Comparison of ENCODE assay signal across 8 mouse cellular contexts in the genomic region with DNA sequence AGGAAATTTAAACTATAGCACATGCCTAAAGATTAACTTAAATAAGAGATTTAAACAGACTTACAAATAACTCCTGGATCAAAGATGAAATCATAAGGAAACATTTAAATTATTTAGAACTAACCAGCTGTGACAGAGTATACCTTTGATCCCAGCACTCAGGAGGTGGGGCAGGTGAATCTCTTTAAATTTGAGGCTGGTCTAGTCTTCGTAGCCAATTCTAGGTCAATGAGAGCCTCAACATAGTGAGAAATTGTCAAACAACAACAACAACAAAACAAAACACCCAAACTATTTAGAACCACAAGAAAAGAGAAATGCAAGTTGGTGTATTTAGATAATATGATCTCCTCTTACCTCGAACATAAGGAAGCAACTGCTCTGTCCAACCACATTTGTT. TPM values are rescaled to one million over a fixed set of nuclear protein-coding genes. Genes with fewer than 3 reads are reported as not detected.
DNase-seq lines count a peak whose midpoint lies in the region; ATAC-seq lines count a peak whose summit lies in the region.

A gene (minus strand): TSS at position 101 of the 400 bp plus-strand sequence.

- H3K9ac ChIP-seq in hindbrain, embryonic 12.5 days = no peak within 1 kb of the TSS
- no peak within 1 kb of the TSS for H3K9ac ChIP-seq in hindbrain, embryonic 11.5 days (ENCODE audit: low read depth, low read length)
- no peak within 1 kb of the TSS for H3K9ac ChIP-seq in heart, embryonic 13.5 days

- H3K27me3 ChIP-seq in hindbrain, embryonic 12.5 days = no peaks in the 10 kb centered on the region
- H3K27me3 ChIP-seq in hindbrain, embryonic 11.5 days (ENCODE audit: control insufficient read depth, insufficient read depth, low read length) = no peaks in the 10 kb centered on the region
- H3K27me3 ChIP-seq in heart, embryonic 13.5 days (replicated peaks) = no peaks in the 10 kb centered on the region

- 88% methylated on average over 2 of the region's 2 CpGs for WGBS in hindbrain, embryonic 12.5 days
- WGBS in hindbrain, embryonic 11.5 days = 88% methylated on average over 2 of the region's 2 CpGs
- WGBS in heart, embryonic 13.5 days = 72% methylated on average over 2 of the region's 2 CpGs

- ATAC-seq in hindbrain, embryonic 12.5 days (ENCODE audit: low FRiP score) = no peak
- ATAC-seq in hindbrain, embryonic 11.5 days (ENCODE audit: low FRiP score) = no peak
- no peak for ATAC-seq in heart, embryonic 13.5 days (ENCODE audit: extremely low read depth, insufficient number of reproducible peaks, low FRiP score, low TSS enrichment)
- ATAC-seq in megakaryocyte-erythroid progenitor cell, adult 5-6 weeks (replicated peaks; ENCODE audit: low FRiP score, low TSS enrichment, poor library complexity, severe bottlenecking) = no peak

- H3K27ac ChIP-seq in hindbrain, embryonic 12.5 days = no peak within 1 kb of the TSS
- no peak within 1 kb of the TSS for H3K27ac ChIP-seq in hindbrain, embryonic 11.5 days (ENCODE audit: low read depth, low read length)
- no peak within 1 kb of the TSS for H3K27ac ChIP-seq in heart, embryonic 13.5 days (replicated peaks)

- no peak for DNase-seq in hindbrain, embryonic 11.5 days (ENCODE audit: low spot score)
- no peak for DNase-seq in adrenal gland, adult 2 months
- DNase-seq in left cerebral cortex, postnatal 25 days (ENCODE audit: low spot score in 2 of 2) = no peak
- no peak for DNase-seq in right cerebral cortex, postnatal 36 days (ENCODE audit: low spot score in 2 of 2)
- DNase-seq in cerebellum, adult 11-12 months = no peak

- H3K4me2 ChIP-seq in hindbrain, embryonic 12.5 days (replicated peaks) = no peak within 1 kb of the TSS
- no peak within 1 kb of the TSS for H3K4me2 ChIP-seq in hindbrain, embryonic 11.5 days (replicated peaks; ENCODE audit: low read depth, low read length)
- no peak within 1 kb of the TSS for H3K4me2 ChIP-seq in heart, embryonic 13.5 days

- 0 out of 2 replicates have a peak, but pooled peaks cover 3% of the 10 kb centered on the region for H3K9me3 ChIP-seq in hindbrain, embryonic 12.5 days (replicated peaks)
- no peaks in the 10 kb centered on the region for H3K9me3 ChIP-seq in hindbrain, embryonic 11.5 days (ENCODE audit: control insufficient read depth, low read length)
- H3K9me3 ChIP-seq in heart, embryonic 13.5 days = peaks cover 14% of the 10 kb centered on the region

- no peaks in the 10 kb centered on the region for H3K36me3 ChIP-seq in hindbrain, embryonic 12.5 days
- H3K36me3 ChIP-seq in hindbrain, embryonic 11.5 days (ENCODE audit: control insufficient read depth, insufficient read depth, low read length) = no peaks in the 10 kb centered on the region
- no peaks in the 10 kb centered on the region for H3K36me3 ChIP-seq in heart, embryonic 13.5 days

- no peak within 1 kb of the TSS for H3K4me3 ChIP-seq in hindbrain, embryonic 12.5 days
- no peak within 1 kb of the TSS for H3K4me3 ChIP-seq in hindbrain, embryonic 11.5 days (ENCODE audit: low read depth, low read length)
- H3K4me3 ChIP-seq in heart, embryonic 13.5 days = no peak within 1 kb of the TSS

- H3K4me1 ChIP-seq in hindbrain, embryonic 12.5 days = no peaks in the 10 kb centered on the region
- H3K4me1 ChIP-seq in hindbrain, embryonic 11.5 days (replicated peaks; ENCODE audit: control insufficient read depth, insufficient read depth, low read length) = no peaks in the 10 kb centered on the region
- H3K4me1 ChIP-seq in heart, embryonic 13.5 days = no peaks in the 10 kb centered on the region

- intact Hi-C loops in left cerebral cortex, postnatal 25 days (cut with DNase I) = no loop called here

RNA-seq across cellular contexts. Expression of the gene that starts here (rescaled TPM):
- polyA plus RNA-seq in hindbrain, embryonic 12.5 days (2016; fragmentation: Nextera tagmentation; extraction: Ambion mirVana) = 11.9 and 13.6 TPM in 2 replicates
- polyA plus RNA-seq in hindbrain, embryonic 11.5 days (2014; fragmentation: Nextera tagmentation; extraction: Ambion mirVana) = 9.3 and 9.4 TPM in 2 replicates
- 10 to 100 TPM; 18.8 to 51.5 TPM for total RNA-seq in adrenal gland, adult 2 months (2021)
- polyA plus RNA-seq in adrenal gland, adult 2 months (2012; rRNA removed) = 10.6 and 22.1 TPM in 2 replicates
- 17.8 and 22.2 TPM in 2 replicates for polyA plus RNA-seq in heart, embryonic 13.5 days (2015; fragmentation: Nextera tagmentation; extraction: Ambion mirVana)
- total RNA-seq in left cerebral cortex, postnatal 25 days (2021) = 10 to 100 TPM; 33.9 to 38.0 TPM
- 0.69 and 0.92 TPM in 2 replicates for total RNA-seq in megakaryocyte-erythroid progenitor cell, adult 5-6 weeks (2014; fragmentation: Nextera tagmentation)
- total RNA-seq in megakaryocyte-erythroid progenitor cell, adult 5-6 weeks (2017) = 1.7 TPM in 1 of 2 replicates, not detected in the other

Comparison
In these comparisons a context has a peak if more than half of its experiments do, and no peak if none do; other contexts are left out.
1. RNA of the gene that starts here (total RNA-seq): 18.8 to 51.5 TPM in adrenal gland, adult 2 months and 33.9 to 38.0 TPM in left cerebral cortex, postnatal 25 days; 0.69 to 1.7 TPM in megakaryocyte-erythroid progenitor cell, adult 5-6 weeks; every median in the first group is over 4 times any median in the second.